Mouse (Mus musculus) MEL (cell line): ENCODE data around the gene Gm17268.

Experiments used
- CHD2 ChIP-seq: IDR thresholded peaks from 2 replicates; pipeline ENCODE4 v1.6.1; 2011; ENCODE audit warnings: low read length, improper control_type of control experiment
- CTCF ChIP-seq, 3 experiments: IDR thresholded peaks in 2 of 3; conservative IDR thresholded peaks in 1 of 3; 2 replicates each; pipeline ENCODE4 v1.5.1; 2011 to 2012; ENCODE audit warnings: low read length in 3 of 3, low read depth in 2 of 3, mild to moderate bottlenecking in 2 of 3, improper control_type of control experiment in 1 of 3, inconsistent platforms in 1 of 3, mixed read lengths in 1 of 3, moderate library complexity in 1 of 3; ENCODE audit not compliant: control insufficient read depth in 1 of 3, insufficient read depth in 1 of 3, poor library complexity in 1 of 3, severe bottlenecking in 1 of 3
- E2F4 ChIP-seq: IDR thresholded peaks from 2 replicates; pipeline ENCODE4 v1.6.1; 2011; ENCODE audit warnings: low read depth, low read length, improper control_type of control experiment, borderline replicate concordance
- EP300 ChIP-seq, 2 experiments: IDR thresholded peaks; 2 replicates each; pipeline ENCODE4 v1.6.1; 2011; ENCODE audit warnings: improper control_type of control experiment in 2 of 2, low read length in 2 of 2, low read depth in 1 of 2, mild to moderate bottlenecking in 1 of 2
- GATA1 ChIP-seq: IDR thresholded peaks from 2 replicates; pipeline ENCODE4 v1.6.1; 2011; ENCODE audit warnings: low read depth, low read length, improper control_type of control experiment
- JUND ChIP-seq: IDR thresholded peaks from 2 replicates; pipeline ENCODE4 v1.6.1; 2011; ENCODE audit warnings: low read depth, mild to moderate bottlenecking, improper control_type of control experiment, low read length
- MAFK ChIP-seq: IDR thresholded peaks from 2 replicates; pipeline ENCODE4 v1.6.1; 2011; ENCODE audit warnings: low read depth, mild to moderate bottlenecking, low read length, improper control_type of control experiment, borderline replicate concordance
- MAX ChIP-seq: IDR thresholded peaks from 2 replicates; pipeline ENCODE4 v1.6.1; 2011; ENCODE audit warnings: low read length, improper control_type of control experiment
- POLR2AphosphoS2 ChIP-seq: IDR thresholded peaks from 2 replicates; pipeline ENCODE4 v1.6.1; 2011; ENCODE audit warnings: low read length, improper control_type of control experiment
- RAD21 ChIP-seq: IDR thresholded peaks from 2 replicates; pipeline ENCODE4 v1.6.1; 2011; ENCODE audit warnings: mild to moderate bottlenecking, low read depth, low read length, improper control_type of control experiment
- TAL1 ChIP-seq: IDR thresholded peaks from 2 replicates; pipeline ENCODE4 v1.6.1; 2012; ENCODE audit warnings: mild to moderate bottlenecking, inconsistent platforms, low read length, moderate library complexity, mixed read lengths
- TBP ChIP-seq: IDR thresholded peaks from 2 replicates; pipeline ENCODE4 v1.8.0; 2011; ENCODE audit warnings: low read depth, low read length, improper control_type of control experiment
- TCF12 ChIP-seq: IDR thresholded peaks from 2 replicates; pipeline ENCODE4 v1.6.1; 2014; ENCODE audit warnings: low read depth, mild to moderate bottlenecking, inconsistent platforms, low read length, improper control_type of control experiment, moderate library complexity
- USF2 ChIP-seq, 2 experiments: IDR thresholded peaks; 2 replicates each; pipeline ENCODE4 v1.6.1; 2011 to 2012; ENCODE audit warnings: improper control_type of control experiment in 2 of 2, low read length in 2 of 2, borderline replicate concordance in 1 of 2, inconsistent platforms in 1 of 2, low read depth in 1 of 2, mild to moderate bottlenecking in 1 of 2; ENCODE audit not compliant: insufficient read depth in 1 of 2

- no peak for TF ChIP-seq CTCF (IDR thresholded peaks at IDR 0.05 in 2 of 3, conservative IDR thresholded peaks at IDR 0.05 in 1 of 3; ENCODE audit: control insufficient read depth in 1 of 3, insufficient read depth in 1 of 3, low read depth in 2 of 3, low read length in 3 of 3, poor library complexity in 1 of 3, severe bottlenecking in 1 of 3)
- TF ChIP-seq TAL1: no peak
- TF ChIP-seq USF2 (IDR thresholded peaks at IDR 0.05; ENCODE audit: borderline replicate concordance in 1 of 2, insufficient read depth in 1 of 2, low read depth in 1 of 2, low read length in 2 of 2): no peak
- no peak for TF ChIP-seq EP300 (IDR thresholded peaks at IDR 0.05; ENCODE audit: low read depth in 1 of 2, low read length in 2 of 2)
- TF ChIP-seq MAX: no peak
- TF ChIP-seq MAFK: no peak
- no peak for TF ChIP-seq RAD21
- no peak for TF ChIP-seq GATA1
- TF ChIP-seq TBP: no peak
- TF ChIP-seq TCF12: no peak
- no peak for TF ChIP-seq CHD2
- no peak for TF ChIP-seq JUND
- TF ChIP-seq E2F4: no peak
- TF ChIP-seq POLR2AphosphoS2: no peak
These were observed 37.8 kb downstream of the Gm17268 start for GRCm38 (mm10) chr11:82000581-82000980.
